Mouse (Mus musculus) lung, adult 2 months (tissue): ENCODE measurements around the gene Rfx7.

ENCODE experiments used
- CTCF ChIP-seq: fragments of 200-500 bp; IDR thresholded peaks from 2 replicates; pipeline ENCODE4 v1.5.1; 2011; ENCODE audit warnings: mild to moderate bottlenecking, low read length, control low read depth; ENCODE audit not compliant: insufficient read depth
- POLR2A ChIP-seq: fragments of 200-500 bp; IDR thresholded peaks from 2 replicates; pipeline ENCODE4 v1.6.1; 2011; ENCODE audit warnings: low read depth, mild to moderate bottlenecking, control low read depth, low read length, borderline replicate concordance; ENCODE audit errors: extremely low read depth

- TF ChIP-seq POLR2A: peak; percentile 96; the same call in 1 of the 2 replicates
- TF ChIP-seq CTCF: no peak
Measured at GRCm38 (mm10) chr9:72661895-72662661, 130.0 kb downstream of the Rfx7 start, which contains the start of gene Nedd4.
